Mouse (Mus musculus) liver, postnatal 0 days (tissue): ENCODE data around the gene Cltc.

Experiments used
- CTCF ChIP-seq: sonication (generic); IDR thresholded peaks from 2 replicates; pipeline ENCODE4 v1.5.1; 2016; ENCODE audit warnings: antibody characterized with exemption, low read depth
- EP300 ChIP-seq: IDR thresholded peaks from 2 replicates; pipeline ENCODE4 v1.6.1; 2016; ENCODE audit warnings: antibody characterized with exemption, low read depth, mild to moderate bottlenecking

GRCm38 (mm10) chr11:86682861-86683260 is 74.5 kb downstream of the Cltc start:
- TF ChIP-seq EP300 (no peak), CTCF (no peak)
